Mouse (Mus musculus) CH12.LX (cell line): ENCODE data around the gene Emc10.

ENCODE experiments used
- CTCF ChIP-seq, 2 experiments: IDR thresholded peaks in 1 of 2; conservative IDR thresholded peaks in 1 of 2; 2 replicates each; pipeline ENCODE4 v1.5.1; 2011 to 2012; ENCODE audit warnings: low read depth in 2 of 2, low read length in 2 of 2, improper control_type of control experiment in 1 of 2, inconsistent platforms in 1 of 2, mild to moderate bottlenecking in 1 of 2, moderate library complexity in 1 of 2
- ELF1 ChIP-seq: IDR thresholded peaks from 2 replicates; pipeline ENCODE4 v1.6.1; 2014; ENCODE audit warnings: low read depth, mild to moderate bottlenecking, inconsistent platforms, low read length, improper control_type of control experiment
- ZNF384 ChIP-seq: IDR thresholded peaks from 2 replicates; pipeline ENCODE4 v1.6.1; 2012; ENCODE audit warnings: low read depth, low read length, improper control_type of control experiment, inconsistent platforms

- TF ChIP-seq ZNF384, result no peak
- TF ChIP-seq ELF1, result no peak
- no peak for TF ChIP-seq CTCF (conservative IDR thresholded peaks at IDR 0.05 in 1 of 2, IDR thresholded peaks at IDR 0.05 in 1 of 2; ENCODE audit: low read depth in 2 of 2, low read length in 2 of 2)
Measured at GRCm38 (mm10) chr7:44524502-44524901, 28.2 kb upstream of the Emc10 start, which contains the start of gene Mybpc2.
